Mouse (Mus musculus): Measurements from ENCODE around the gene Slc25a17.

Slc25a17 gene

DNA sequence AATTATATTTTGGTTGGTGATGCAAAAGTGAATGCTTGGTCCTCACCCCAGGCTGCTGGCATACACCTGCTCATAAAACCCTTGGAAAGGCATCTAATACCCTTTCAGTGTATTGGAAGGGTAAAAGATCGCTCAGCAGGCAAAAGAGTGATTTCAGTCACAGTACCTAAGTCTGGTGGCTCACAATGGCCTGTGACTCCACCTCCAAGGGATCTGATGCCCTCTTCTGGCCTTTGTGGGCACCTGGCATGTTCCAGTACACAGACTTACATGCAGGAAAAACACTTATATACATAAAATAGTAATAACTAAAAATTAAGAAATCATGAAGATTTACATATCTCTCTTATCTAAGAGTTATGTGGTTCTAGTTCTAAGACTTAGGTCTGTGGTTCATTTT lies 8.0 kb downstream of the Slc25a17 start:
- no peak for DNase-seq

DNA sequence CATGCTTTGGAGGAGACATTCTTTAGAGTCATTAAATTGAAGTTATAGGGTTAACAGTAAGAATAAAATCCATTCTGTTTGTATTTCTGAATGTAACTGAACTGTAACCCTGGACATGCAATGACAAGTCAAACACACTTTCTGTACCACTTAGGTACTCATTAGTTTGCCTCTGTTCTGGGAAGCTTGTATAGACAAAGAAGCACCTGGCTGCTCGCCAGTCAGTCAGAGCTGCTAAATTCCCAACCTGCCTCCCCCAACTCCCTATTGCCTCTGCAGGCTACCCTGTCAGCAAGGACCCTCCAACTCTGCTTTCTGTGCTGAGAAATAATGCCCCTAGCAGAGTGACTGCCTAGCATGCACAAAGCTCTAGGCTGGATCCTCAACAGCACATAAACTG lies 10.2 kb downstream of the Slc25a17 start:
- DNase-seq, result no peak

DNA sequence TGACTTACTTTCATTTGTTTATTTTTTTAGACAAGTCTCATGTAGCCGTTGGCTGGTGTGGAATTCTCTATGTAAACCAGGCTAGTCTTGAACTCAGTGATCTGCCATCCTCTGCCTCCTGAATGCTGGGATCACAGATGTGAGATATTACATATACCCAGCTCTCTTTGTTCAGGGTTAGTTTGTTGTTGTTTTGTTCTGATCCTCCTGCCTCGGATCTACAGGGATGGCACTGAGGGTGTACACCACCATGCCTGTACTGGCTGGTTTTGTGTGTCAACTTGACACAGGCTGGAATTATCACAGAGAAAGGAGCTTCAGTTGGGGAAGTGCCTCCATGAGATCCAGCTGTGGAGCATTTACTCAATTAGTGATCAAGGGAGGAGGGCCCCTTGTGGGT lies 12.2 kb downstream of the Slc25a17 start:
- no peak for DNase-seq

DNA sequence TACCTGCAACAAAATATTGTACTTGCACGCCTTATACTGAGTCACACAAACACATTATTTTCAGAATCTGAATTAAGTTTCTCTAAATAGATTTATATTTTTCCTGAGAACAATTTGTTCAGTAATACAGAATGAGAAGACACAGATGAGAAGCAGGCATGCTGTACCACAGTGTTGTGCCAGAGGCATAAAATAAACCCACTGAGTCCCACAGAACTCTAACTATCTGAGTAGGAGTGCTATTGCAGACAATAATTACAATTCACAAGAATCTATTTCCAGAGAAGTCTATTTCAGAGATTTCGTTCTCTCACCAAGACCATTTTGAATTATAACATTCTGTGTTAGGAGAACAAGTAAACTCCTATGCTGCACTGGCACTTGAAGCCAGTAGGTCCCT lies 13.1 kb downstream of the Slc25a17 start:
- no peak for DNase-seq

DNA sequence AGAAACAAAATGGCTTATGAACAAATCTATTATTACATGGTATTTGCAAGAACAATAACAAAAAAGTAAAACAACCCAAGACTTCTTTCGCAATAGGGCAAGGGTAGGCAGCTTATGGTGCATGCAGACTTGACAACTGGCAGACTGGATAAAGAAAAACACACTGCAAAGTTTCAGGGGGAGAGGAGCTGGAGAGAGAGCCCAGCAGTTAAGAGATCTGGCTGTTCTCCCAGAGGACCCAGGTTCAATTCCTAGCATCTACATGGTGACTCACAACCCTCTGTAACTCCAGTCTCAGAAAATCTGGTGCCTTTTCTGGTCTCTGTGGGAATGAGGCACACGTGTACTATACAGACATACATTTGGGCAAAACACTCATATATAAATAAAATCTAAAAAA lies 19.2 kb downstream of the Slc25a17 start:
- DNase-seq, result no peak

DNA sequence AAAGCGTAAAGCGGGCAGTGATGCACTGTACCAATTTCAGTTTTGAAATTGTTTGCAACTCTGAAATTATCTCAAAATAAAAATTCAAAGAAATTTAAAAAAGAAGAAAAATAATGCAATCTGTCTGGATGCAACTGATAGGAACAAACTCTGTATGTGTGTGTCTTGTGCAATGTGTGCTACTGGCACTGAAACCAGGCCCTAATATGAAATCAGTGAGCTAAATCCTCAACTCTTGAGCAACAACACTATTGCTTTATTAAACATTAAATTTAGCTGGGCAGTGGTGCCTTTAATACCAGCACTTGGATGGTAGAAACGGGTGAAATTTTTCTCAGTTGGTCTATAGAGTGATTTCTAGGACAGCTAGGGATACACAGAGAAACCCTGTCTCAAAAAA lies 21.5 kb downstream of the Slc25a17 start:
- DNase-seq, result no peak

DNA sequence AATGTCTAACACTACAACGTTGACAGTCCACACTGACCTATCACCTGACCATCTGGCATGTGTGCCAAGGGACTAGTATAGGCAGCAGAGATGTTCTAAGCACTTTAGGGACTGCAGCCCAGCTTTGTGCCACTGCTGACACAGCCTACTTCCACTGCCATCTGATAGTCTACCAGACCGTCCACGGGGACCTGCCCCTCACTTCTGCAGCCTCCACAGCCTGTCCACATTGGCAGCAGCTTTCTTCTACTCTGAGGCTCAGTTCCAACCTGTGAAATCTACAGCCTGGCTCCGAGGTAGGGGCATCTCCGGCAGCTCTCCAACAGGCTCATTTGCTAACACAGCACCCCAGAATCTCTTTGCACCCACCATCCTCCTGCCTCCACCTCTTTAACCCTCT lies 24.1 kb downstream of the Slc25a17 start:
- DNase-seq, result no peak

DNA sequence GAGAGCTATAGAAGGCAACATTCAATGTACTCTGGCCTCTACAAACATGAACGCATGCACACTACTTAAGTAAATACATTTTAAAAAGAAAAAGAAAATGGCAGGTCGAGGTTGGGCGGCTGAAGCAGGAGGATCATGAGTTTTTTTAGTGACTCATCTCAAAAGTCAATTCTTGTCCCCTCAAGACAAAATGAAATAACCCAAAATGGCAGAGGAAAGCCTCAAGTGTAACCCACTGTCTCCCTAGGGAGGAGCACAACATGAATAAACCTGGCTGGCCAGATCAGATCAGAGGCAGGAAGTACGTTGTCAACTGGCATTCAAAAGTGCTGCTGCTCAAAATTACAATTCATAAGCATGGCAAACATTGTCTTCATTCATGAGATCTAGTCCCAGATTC lies 28.1 kb downstream of the Slc25a17 start:
- no peak for DNase-seq

DNA sequence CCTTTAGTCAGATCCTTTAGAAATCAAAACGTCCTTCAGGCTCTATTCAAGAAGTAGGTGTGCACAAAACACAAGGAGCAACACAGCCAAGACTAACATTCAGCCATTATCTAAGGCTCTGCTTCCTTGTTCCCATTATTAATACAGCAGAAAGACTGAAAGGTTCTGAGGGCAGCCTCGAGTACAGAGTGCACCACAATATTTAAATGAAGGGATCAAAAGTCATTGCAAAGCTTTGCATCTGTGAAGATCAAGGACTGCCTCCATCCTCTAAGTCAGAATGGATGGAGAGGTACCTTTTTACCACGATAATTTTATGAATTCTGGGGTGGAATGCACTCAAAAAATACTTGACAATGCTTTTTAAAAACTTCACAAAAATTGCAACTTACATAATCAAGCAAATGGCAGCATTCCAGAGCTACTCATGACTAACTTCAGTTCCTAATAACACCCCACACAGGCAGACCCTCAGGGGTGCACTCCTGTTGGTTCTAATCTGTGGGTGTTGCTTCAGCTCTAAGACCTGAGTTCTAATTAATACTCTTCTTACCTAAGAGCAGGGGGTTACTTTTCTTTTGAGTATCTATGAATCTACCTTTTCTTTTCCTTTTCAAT lies 29.7 kb downstream of the Slc25a17 start:
- no peak for DNase-seq

DNA sequence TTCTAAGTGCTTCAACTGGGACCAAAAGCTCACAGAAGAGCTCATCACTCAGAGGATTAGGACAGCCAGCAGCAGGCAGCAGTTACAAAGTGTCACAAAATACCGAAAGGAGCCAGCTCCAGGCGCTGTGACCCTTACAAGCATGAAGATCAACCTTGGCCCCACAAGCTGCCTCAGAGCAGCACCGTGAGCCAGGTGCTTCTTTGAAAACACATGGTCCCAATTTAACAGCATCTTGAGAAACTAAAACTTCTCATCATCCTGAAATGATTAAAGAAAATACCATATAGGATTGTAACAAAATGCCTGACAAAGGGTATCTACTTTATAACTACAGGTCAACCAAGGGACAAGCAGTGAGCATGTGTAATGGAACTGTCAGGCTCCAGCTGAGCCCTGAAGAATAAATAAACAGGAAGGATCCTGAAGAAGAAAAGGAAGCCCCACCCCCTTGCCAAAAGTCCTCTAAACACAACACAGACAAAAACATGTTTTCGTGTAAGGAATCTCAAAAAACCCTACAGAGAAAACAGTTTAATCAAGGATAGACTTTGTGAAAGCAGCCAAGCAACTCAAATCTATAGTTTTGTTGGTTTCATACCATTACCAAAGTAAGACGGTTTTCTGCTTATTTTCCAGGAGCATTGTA lies 30.8 kb downstream of the Slc25a17 start:
- DNase-seq, result peak in 1 of 2 experiments; percentile 17

DNA sequence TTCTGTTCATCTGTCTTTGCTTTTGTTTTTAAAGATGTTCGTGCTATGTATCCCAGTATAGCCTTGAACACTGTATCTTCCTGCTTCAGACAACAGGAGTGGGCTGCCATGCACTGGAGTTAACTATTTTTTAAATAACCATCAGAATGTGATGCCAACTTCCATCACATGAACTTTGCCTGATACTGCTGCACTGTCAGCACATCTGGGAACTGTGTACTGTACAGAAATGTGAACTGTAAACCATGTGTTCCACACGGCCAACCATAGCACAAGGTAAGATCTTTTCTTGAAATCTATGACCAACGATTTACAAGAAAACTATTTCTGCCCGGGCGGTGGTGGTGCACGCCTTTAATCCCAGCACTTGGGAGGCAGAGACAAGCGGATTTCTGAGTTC lies 33.1 kb downstream of the Slc25a17 start:
- no peak for DNase-seq

DNA sequence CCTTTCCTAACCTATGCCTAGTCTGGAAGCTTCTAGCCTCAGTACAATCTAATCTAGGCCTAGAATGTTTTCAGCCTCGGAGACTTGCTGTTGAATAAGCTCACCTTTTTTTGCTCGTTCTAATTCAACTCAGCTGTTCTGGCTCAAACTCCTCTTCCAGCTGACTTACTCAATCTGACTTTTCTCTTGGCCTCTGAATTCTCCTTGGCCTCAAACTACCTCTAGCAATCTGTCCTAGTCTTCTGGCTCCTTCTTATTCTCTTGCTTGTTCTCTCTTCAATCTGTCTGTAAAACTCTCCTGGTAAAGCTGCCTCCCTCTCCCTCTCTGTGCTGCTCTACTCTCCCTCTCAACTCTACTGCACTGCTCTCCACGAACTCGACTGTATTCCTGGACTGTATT lies 35.6 kb downstream of the Slc25a17 start:
- DNase-seq, result no peak

DNA sequence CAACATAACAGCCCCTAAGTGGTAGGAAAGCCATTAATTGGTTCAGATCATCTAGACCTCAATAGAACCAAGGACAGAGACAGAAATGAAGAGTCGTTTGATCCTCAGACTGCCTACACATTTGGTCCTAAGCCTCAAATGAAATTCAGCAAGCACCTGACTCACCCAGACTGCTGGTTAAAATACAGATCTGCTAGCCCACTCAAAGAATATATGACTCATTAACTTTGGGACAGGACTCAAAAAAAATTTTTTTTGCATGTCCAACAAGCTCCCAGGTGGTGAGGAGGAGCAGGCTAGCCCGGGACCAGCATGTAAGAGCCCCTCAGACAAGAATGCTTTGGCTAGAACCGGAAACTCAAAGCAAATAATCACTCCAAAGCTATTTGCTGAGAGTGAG lies 40.5 kb downstream of the Slc25a17 start:
- no peak for DNase-seq

DNA sequence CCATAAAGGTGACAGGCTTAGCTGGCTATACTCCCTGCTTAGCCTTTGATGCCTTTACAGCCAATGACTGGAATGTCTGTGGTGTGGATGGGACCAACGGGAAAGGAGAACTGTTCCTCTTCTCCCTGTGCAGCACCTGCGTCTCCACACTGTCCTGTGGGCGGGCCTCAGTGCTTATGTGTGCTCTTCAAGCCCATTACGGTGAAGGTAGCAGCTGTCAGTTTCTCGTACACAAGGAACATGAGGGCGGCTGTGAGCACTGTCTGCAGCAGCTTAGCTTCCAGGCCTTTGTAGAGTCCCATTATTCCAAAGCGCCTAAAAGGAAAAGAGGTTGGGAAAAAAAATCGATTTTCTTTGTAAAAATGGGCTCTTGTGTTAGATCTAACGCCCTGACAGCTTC lies 41.1 kb downstream of the Slc25a17 start:
- DNase-seq, result no peak

DNA sequence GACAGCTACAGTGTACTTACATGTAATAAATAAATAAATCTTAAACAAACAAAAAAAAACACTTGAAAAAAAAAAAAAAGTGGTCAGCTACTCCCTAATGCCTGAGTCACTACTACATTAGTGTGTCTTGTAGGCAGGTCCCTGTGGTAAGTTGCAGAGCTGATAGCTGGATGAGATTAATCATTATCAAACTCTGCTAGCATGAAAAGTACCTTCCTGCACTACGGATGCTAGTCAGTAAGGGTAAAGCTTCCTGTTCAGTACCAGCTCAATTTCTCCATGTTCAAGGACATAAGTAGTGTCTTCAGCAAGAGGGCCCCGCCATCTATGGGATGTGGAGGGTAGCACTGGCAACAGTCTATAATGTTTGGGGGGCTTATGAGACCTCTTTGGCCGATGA lies 46.7 kb downstream of the Slc25a17 start:
- no peak for DNase-seq

DNA sequence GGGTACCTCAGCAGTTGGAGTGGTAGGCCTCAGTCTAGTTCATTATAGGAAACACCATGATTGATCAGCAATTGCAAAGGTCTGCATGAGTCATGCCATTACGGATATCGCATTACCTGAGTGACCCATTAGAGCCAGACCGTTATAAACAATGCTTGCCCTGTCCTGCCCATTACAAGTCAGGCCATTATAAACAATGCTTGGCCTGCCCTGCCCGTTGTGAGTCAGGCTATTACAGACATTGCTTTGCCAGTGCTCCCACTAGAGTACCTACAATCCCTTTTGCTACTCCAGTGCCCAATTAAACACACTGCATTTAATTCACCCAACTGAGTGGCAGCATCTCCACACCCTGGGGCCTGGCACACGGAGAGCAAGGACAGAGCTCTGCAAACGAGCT lies 49.6 kb downstream of the Slc25a17 start:
- no peak for DNase-seq

DNA sequence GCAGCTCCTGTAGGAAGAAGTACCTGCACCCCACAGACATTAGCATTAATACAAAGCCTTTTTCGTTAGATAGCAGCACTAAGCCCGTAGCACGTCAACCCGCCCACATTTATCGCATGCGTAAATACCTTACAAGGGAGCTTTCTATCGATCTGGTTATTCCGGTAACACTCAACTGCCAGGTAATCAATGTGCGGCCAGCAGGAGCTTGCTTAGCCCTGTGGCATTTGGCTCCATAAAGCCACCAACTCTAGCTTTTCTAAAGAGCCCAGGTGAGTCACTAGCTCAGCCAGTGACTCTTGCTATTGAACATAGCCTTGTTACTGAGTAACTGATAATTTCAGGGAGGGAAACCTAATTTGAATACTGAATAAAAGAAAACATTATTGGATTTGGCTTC lies 50.3 kb downstream of the Slc25a17 start:
- no peak for DNase-seq

DNA sequence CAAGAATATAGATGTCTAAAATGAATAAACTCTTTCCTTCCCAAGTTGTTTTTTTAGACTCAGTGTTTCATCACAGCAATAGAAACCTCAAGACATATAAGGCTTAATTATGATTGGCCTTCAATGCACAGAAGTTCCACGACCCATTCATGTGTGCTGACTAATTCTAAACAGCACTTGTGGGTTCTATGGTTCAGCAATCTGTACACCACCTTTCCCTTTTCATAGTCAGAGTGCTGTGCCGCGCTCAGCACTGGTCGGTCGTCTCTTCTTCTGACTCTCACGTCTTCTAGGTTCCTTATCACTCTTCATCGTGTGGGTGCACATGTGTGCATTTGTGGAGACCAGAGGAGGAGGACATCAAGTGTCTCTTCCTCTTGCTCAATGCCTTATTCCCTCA lies 52.6 kb downstream of the Slc25a17 start:
- no peak for DNase-seq

DNA sequence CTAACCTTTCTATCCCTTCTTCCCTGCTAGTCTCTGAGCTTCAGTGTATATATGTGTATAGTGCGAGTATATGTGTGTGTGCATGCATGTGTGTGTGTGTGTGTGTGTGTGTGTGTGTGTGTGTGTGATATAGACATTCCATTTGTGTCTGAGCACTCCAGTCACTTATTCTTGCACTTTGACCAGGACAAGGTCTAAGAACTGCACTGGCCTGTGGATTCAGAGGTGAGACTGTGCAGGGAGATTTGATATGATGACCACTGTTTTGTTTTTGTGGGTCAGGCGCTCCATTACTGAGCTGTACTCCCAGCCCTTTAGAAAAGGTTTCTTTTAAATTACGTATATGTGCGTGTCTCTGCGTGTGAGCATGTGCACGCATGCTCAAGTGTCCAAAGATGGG lies 54.1 kb downstream of the Slc25a17 start:
- DNase-seq, result no peak

DNA sequence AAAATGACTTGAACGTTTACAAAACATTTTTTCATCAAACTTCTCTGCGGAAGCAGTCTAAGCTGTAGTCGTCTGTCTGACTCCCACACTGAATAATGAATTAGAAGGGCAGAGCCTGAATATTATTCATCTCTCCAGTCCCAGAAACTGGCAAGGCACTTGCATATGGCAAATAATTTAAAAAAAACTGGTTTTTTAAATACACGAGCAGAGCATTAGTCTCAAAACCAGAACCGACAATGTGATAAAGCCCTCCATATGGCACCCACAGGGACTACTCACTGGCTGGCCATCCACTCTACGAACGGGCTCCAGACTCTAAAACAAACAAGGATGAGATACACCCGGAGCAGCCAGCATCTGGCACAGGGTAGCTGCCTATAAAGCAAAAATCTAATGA lies 55.6 kb downstream of the Slc25a17 start:
- no peak for DNase-seq

DNA sequence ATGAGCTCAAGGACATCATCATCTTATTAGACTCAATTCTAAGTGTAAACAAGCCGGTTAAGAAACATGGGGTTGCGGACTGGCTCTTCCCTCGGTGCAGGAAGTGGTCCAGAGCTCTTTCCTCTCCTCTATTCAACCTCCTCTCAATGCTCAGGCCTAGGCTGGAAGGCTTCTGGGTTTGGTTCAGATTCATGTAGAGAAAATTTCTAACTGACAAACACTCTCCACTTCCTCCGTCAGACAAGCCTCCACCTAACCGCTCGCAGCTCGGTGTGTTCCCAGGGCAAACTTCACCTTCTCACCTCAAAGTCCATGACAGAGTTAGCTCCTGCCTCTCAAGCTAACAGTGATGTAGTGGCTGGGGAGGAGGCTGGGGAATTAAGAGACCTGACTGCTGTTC lies 56.6 kb downstream of the Slc25a17 start:
- no peak for DNase-seq

DNA sequence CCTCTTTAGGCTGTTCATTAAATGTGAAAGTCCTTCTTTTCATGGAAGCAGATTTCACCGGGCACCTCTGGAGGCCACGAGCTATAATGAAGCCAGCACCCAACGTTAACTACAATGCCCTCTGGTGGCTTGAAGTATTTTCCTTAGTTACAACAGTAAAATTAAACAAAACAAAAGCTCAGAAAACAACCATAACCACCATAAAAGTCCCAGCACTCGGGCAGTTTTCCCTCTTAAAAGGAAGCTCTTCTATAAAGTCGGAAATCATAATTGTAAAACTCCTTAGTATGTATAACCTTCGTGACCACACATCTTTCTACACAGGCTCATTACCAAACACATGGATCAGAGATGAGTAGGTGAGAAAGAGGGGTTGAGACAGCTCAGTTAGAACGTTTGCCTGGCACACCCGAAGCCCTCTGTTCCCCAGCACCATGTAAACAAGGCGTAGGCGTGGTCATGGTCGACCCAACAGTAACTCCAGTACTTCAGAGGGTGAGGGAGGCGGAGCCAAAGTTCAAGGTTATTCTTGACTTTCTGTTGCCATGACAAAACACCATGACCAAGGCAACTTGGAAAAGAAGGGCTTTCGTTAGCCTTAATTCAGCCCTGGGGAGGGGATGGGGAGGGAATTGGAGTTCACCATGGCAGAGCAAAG lies 58.3 kb downstream of the Slc25a17 start:
- peak; percentile 33 to 52 for DNase-seq

DNA sequence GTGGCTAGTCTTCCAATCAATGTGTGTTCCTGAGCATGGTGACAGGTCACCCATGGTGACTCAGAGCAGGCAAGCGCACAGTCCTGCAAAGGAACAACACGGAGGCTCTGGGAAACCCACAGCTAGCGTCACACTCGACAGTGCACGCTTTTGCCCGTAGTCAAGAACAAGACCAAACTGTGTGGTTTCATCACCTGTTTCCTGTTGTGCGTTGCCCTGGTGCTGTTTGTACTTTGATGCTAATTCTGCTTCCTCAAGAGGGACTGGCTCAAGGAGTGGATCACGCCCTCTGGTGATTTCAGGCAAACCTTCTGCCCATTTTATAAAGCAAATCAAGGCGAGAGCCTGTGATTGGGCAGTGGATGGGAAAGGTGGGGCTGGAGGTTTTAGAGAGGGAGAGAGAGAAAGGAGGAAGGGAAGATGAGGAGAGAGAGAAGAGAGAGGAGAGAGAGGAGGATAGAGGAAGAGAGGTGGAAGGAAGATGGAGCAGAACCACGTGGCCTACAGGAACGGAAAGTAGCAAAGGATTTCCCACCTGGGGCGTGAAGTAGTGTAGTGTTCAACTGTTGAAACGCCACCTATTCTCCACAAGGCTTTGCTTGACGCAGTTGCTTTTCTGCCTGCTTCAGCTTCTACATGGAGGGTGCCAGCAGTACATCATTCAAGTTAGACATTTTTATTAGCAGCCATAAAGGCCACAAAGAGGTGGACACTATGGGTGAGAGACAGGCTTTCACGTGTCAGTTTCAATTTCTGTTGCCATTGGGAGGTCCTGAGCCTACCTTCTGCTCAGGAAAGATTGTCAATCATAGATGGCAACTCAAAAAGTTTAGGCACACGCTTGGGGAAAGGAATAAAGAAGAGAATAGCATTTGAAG lies 59.2 kb downstream of the Slc25a17 start:
- DNase-seq, result peak; percentile 36 to 57
